10 mouse cellular contexts compared by ENCODE assay signal in the genomic region with DNA sequence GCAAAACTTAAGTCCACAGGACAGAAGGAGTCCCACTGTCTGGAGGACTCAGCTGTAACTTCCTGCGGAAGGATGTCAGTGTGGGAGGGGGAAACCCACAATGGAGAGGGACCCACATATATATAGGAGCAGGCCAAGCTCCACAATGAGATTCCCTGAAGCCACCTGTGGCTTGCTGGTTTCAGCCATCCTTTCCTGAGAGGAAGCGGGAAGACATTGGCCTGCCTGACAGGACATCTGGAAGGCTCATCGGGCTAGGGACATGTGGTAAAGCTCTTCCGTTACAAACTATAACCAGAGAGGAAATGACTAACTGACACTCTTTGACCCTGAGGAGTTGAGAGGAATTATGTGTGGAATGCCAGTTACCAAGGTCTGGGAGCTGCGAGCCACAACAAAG. TPM values are rescaled to one million over a fixed set of nuclear protein-coding genes. Genes with fewer than 3 reads are reported as not detected.
DNase-seq lines count a peak whose midpoint lies in the region; ATAC-seq and TF ChIP-seq lines count a peak whose summit lies in the region.
"Had no signal": no experiment of that assay in that cellular context is flagged by ENCODE, and none has a peak within 500 bp of the region (broad histone marks: within the 10 kb centered on the region; RNA-seq: fewer than 3 reads in every experiment).

No protein-coding gene starts in this region.

- no peak for TF ChIP-seq CTCF in layer of hippocampus, adult 2 months (conservative IDR thresholded peaks at IDR 0.05)

- no peak overlapping the region for H3K4me2 ChIP-seq in forebrain, embryonic 14.5 days (ENCODE audit: low read length)

- intact Hi-C loops in heart, postnatal 14 days (cut with DNase I) = no loop called here

- H3K27me3 ChIP-seq in forebrain, embryonic 14.5 days (replicated peaks; ENCODE audit: control insufficient read depth, insufficient read depth, low read length) = no peaks in the 10 kb centered on the region

- 88% methylated on average over 5 of the region's 5 CpGs for WGBS in forebrain, embryonic 14.5 days

- no peak for ATAC-seq in forebrain, embryonic 14.5 days

- no peak overlapping the region for H3K9ac ChIP-seq in forebrain, embryonic 14.5 days (ENCODE audit: low read length)

- no peaks in the 10 kb centered on the region for H3K9me3 ChIP-seq in forebrain, embryonic 14.5 days (replicated peaks; ENCODE audit: control insufficient read depth, low read length)

- no peaks in the 10 kb centered on the region for H3K36me3 ChIP-seq in forebrain, embryonic 14.5 days (ENCODE audit: control insufficient read depth, insufficient read depth, low read length)

- peak; percentile 34 for DNase-seq in gastrocnemius, postnatal 25 days
- DNase-seq in gastrocnemius, adult 18-20 months (ENCODE audit: low spot score) = no peak
- DNase-seq in embryo, embryonic 9.5 days (ENCODE audit: extremely low spot score) = peak; percentile 37
- DNase-seq in heart, postnatal 14 days = peak; percentile 31 to 33
- DNase-seq in mesoderm, embryonic 11.5 days (ENCODE audit: low read depth, low spot score) = peak; percentile 81
- no peak for DNase-seq in layer of hippocampus, adult 2 months (ENCODE audit: low spot score in 2 of 2)
- no peak for DNase-seq in B cell, adult 2 months
- no peak for DNase-seq in forebrain, embryonic 14.5 days (ENCODE audit: low spot score)

- no peak overlapping the region for H3K27ac ChIP-seq in layer of hippocampus, adult 2 months
- H3K27ac ChIP-seq in forebrain, embryonic 14.5 days (ENCODE audit: low read depth, low read length) = no peak overlapping the region

- no peak overlapping the region for H3K4me3 ChIP-seq in layer of hippocampus, adult 2 months
- no peak overlapping the region for H3K4me3 ChIP-seq in forebrain, embryonic 14.5 days (ENCODE audit: low read depth, low read length)

- H3K4me1 ChIP-seq in forebrain, embryonic 14.5 days (ENCODE audit: control insufficient read depth, insufficient read depth, low read length) = peaks cover 5% of the 10 kb centered on the region; the same call in 1 of the 2 replicates

RNA-seq across cellular contexts. Expression of gene Anapc15-ps, which starts 34.8 kb away (rescaled TPM):
- total RNA-seq in gastrocnemius, postnatal 25 days (2021) = not detected
- total RNA-seq in gastrocnemius, adult 18-20 months (2021) = not detected
- not detected for total RNA-seq in heart, postnatal 14 days (2021)
- not detected for total RNA-seq in layer of hippocampus, adult 2 months (2021)
- not detected in 2 replicates for polyA plus RNA-seq in forebrain, embryonic 14.5 days (2014; fragmentation: Nextera tagmentation; extraction: Ambion mirVana)
- total RNA-seq: midbrain, postnatal 0 days had no signal
- polyA plus RNA-seq: intestine, embryonic 14.5 days; midbrain, postnatal 0 days had no signal

Comparison
In these comparisons a context has a peak if more than half of its experiments do, and no peak if none do; other contexts are left out.
1. DNase-seq: peak in gastrocnemius, postnatal 25 days (single experiment), embryo, embryonic 9.5 days (single experiment), heart, postnatal 14 days (2 of 2) and mesoderm, embryonic 11.5 days (single experiment); none in gastrocnemius, adult 18-20 months (single experiment), layer of hippocampus, adult 2 months (0 of 2), B cell, adult 2 months (0 of 2) and forebrain, embryonic 14.5 days (single experiment).